Mouse (Mus musculus) urinary bladder, adult 2 months (tissue): Measurements from ENCODE around the gene Parp14. TPM values are rescaled to one million over a fixed set of nuclear protein-coding genes. Genes with fewer than 3 reads are reported as not detected.

Experiments
- DNase-seq: peaks from one replicate; pipeline ENCODE4 v3.0.0; 2022; ENCODE audit warnings: low spot score
- polyA plus RNA-seq: library from polyadenylated mRNA; depleted of rRNA; stranded (reverse); fragments of >200 nt; gene quantifications from 2 replicates; pipeline ENCODE4 v1.2.3, GENCODE M21; 2012; rRNA removed

Gene Parp14
- polyA plus RNA-seq, 1 experiment = 12.8 TPM

DNA sequence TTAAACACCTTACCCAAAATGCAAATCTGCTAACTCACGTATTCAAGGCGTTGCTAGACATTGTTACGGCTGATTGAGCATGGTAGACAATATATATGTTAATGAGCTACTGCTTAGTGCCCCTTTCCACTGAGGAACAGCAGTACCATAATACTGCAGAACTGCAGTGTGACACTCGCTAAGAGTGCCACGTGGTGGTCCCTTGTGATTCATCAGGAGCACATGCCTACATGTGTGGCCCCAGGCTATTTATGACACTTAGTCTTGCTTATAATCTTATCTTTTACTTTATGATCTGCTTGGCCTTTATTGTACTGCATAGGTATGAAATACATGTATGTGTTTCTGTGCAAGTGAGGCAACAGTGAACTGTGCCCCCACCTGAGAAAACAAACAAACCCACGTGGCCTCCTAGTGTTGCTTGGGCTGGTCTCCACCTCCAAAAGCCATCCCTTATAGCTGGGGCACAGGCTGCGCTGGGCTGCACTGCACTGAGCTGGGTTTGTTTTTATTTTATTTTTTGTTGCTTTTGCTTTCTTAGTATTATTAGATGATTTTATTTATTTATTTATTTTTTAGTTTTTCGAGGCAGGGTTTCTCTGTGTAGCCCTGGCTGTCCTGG is 83.7 kb downstream of the Parp14 start:
- no peak for DNase-seq

DNA sequence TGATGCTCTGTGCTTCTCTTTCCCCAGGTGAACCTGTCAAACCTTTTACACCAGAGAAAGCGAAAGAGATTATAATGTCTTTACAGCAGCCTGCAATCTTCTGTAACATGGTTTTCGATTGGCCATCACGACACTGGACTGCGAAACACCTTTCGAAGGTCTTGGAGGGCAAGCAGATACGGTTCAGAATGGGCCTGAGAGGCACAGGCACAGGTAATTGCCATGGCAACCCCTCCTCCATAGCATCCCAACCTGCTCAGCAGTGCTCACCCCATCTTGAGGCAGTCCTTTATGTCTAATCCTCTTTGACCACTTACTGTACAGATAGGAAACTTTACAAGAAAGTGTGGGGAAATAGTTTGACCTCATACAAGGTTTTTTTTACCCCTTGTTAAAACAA is 84.2 kb downstream of the Parp14 start:
- no peak for DNase-seq

DNA sequence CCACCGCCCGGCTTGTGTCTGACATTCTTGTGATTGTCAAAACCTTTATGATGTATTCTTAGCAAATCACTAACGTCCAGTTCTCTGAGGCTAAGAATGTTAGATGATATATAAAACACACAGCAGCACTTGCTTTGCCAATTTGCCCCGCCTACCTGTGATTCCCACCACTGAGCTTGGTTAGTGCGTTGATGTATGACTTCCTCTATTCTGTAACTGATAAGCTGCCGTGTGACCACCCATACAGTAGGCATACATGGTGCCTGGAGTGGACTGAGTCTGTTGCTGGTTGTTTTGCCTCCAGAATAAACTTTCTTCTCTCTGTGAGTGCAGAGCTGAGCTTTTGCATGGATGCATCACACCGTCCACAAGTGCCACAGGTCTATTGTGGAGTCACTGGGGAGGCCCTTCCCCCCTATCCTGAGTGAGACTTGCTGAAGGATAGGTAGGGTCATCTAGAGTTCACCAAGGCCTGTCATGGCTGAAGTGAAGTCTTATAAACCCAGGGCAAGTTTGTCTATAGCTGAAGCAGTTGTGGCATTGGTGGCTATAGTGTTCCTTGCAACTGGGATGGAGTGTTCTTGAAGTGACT is 87.1 kb downstream of the Parp14 start:
- DNase-seq = no peak

DNA sequence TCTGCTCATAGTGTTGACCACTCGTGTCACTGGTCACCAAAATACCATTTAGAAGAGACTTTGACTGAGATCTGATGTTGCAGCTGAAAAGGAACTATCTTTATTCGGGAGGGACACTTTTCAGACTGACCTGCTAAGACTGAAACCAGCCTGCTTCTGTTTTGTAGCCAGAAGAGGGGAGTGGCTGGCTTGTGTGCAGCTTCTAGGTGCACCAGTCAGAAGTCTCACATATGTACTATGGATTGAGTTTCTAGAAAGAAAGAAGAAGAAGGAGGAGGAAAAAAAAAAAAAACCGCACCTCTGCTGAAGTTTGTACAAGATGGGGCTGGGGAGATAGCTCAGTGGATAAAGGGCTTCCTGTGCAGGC is 88.2 kb downstream of the Parp14 start:
- no peak for DNase-seq

Other genes starting within 250 kb of the Parp14 start
- gene Dirc2, start 102.2 kb downstream of the Parp14 start, polyA plus RNA-seq = 32.8 and 34.8 TPM in 2 replicates
- 7.7 and 8.7 TPM in 2 replicates for gene Hspbap1, start 101.2 kb downstream of the Parp14 start, polyA plus RNA-seq
- gene Parp9, start 66.9 kb upstream of the Parp14 start, polyA plus RNA-seq = 20.3 and 25.3 TPM in 2 replicates
- 13.2 and 18.3 TPM in 2 replicates for gene Dtx3l, start 67.6 kb upstream of the Parp14 start, polyA plus RNA-seq
- gene Kpna1, start 107.2 kb upstream of the Parp14 start, polyA plus RNA-seq = 18.0 and 21.2 TPM in 2 replicates
- gene Wdr5b, start 169.6 kb upstream of the Parp14 start, polyA plus RNA-seq = 6.3 and 6.6 TPM in 2 replicates
- 192 and 236 TPM in 2 replicates for gene Fam162a, start 200.1 kb upstream of the Parp14 start, polyA plus RNA-seq
- 30.9 and 44.8 TPM in 2 replicates for gene Ccdc58, start 200.1 kb upstream of the Parp14 start, polyA plus RNA-seq